In the genomic region with DNA sequence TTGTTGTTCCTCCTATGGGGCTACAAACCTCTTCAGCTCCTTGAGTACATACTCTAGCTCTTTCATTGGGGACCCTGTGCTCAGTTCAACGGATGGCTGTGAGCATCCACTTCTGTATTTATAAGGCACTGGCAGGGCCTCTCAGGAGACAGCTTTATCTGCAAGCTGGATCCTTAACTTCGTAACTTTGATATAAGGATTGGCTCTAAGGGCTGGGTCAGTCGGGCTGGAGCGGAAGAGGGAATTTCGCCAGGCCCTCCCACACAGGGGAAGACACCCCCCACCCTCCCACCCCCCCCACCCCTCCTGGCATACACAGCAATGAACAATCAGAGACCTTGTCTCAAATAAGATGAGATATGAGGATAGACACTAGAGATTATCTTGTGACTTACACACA, we compare ENCODE assay signal across 8 mouse cellular contexts.
DNase-seq lines count a peak whose midpoint lies in the region; ATAC-seq and TF ChIP-seq lines count a peak whose summit lies in the region.

No protein-coding gene starts in this region.

- H3K4me2 ChIP-seq in hindbrain, embryonic 16.5 days (ENCODE audit: low read length) = no peak overlapping the region

- 81% methylated on average over 5 of the region's 5 CpGs for WGBS in hindbrain, embryonic 10.5 days
- WGBS in hindbrain, embryonic 16.5 days = 97% methylated on average over 5 of the region's 5 CpGs
- WGBS in spleen, adult 2 months = 76% methylated on average over 5 of the region's 5 CpGs

- no peak overlapping the region for H3K27ac ChIP-seq in hindbrain, embryonic 10.5 days
- H3K27ac ChIP-seq in hindbrain, embryonic 16.5 days (ENCODE audit: low read depth, low read length) = no peak overlapping the region
- no peak overlapping the region for H3K27ac ChIP-seq in spleen, adult 2 months (ENCODE audit: insufficient read depth, low read length)

- TF ChIP-seq CTCF in spleen, adult 2 months (IDR thresholded peaks at IDR 0.05; ENCODE audit: extremely low read depth, insufficient read depth, insufficient read length, insufficient replicate concordance) = no peak

- TF ChIP-seq POLR2A in spleen, adult 2 months (IDR thresholded peaks at IDR 0.05; ENCODE audit: low read depth, low read length) = no peak

- no peaks in the 10 kb centered on the region for H3K4me1 ChIP-seq in hindbrain, embryonic 10.5 days (replicated peaks)
- no peaks in the 10 kb centered on the region for H3K4me1 ChIP-seq in hindbrain, embryonic 16.5 days (ENCODE audit: control insufficient read depth, insufficient read depth, low read depth, low read length)
- H3K4me1 ChIP-seq in spleen, adult 2 months (ENCODE audit: control insufficient read depth, insufficient read depth, insufficient read length) = no peaks in the 10 kb centered on the region

- no peak overlapping the region for H3K4me3 ChIP-seq in hindbrain, embryonic 10.5 days
- H3K4me3 ChIP-seq in hindbrain, embryonic 16.5 days (ENCODE audit: low read length) = no peak overlapping the region
- no peak overlapping the region for H3K4me3 ChIP-seq in spleen, adult 2 months (ENCODE audit: extremely low read depth, insufficient read depth, insufficient read length)

- H3K9ac ChIP-seq in hindbrain, embryonic 16.5 days (ENCODE audit: low read depth, low read length) = no peak overlapping the region

- H3K36me3 ChIP-seq in hindbrain, embryonic 10.5 days = no peaks in the 10 kb centered on the region
- H3K36me3 ChIP-seq in hindbrain, embryonic 16.5 days (ENCODE audit: control insufficient read depth, insufficient read depth, low read length) = no peaks in the 10 kb centered on the region
- no peaks in the 10 kb centered on the region for H3K36me3 ChIP-seq in spleen, adult 2 months (ENCODE audit: control insufficient read depth, insufficient read depth, low read length)

- H3K27me3 ChIP-seq in hindbrain, embryonic 10.5 days (ENCODE audit: insufficient read depth, poor library complexity, severe bottlenecking) = no peaks in the 10 kb centered on the region
- H3K27me3 ChIP-seq in hindbrain, embryonic 16.5 days (replicated peaks; ENCODE audit: control insufficient read depth, insufficient read depth, low read length) = no peaks in the 10 kb centered on the region
- H3K27me3 ChIP-seq in spleen, adult 2 months (ENCODE audit: control insufficient read depth, insufficient read depth, low read length) = no peaks in the 10 kb centered on the region

- peak; percentile 16 for DNase-seq in hindbrain, embryonic 10.5 days (ENCODE audit: low spot score)
- DNase-seq in spleen, adult 2 months (ENCODE audit: low read depth in 1 of 2, low spot score in 2 of 2) = peak; percentile 10 to 47
- DNase-seq in spleen, adult 12 weeks (ENCODE audit: low spot score) = no peak
- DNase-seq in adrenal gland, postnatal 25 days = peak; percentile 33
- DNase-seq in thymus, postnatal 14 days = peak; percentile 30

- no peak for ATAC-seq in hindbrain, embryonic 16.5 days
- peak; percentile 65 to 71; a peak in 2 of 4 replicates for ATAC-seq in hematopoietic stem cell, adult 5-6 weeks (replicated peaks in 1 of 2; ENCODE audit: insufficient read depth in 1 of 2, low FRiP score in 2 of 2, low TSS enrichment in 1 of 2, low read depth in 1 of 2, poor library complexity in 2 of 2, severe bottlenecking in 2 of 2)
- no peak for ATAC-seq in frontal cortex, adult (ENCODE audit: low TSS enrichment)

- no peaks in the 10 kb centered on the region for H3K9me3 ChIP-seq in hindbrain, embryonic 10.5 days
- no peaks in the 10 kb centered on the region for H3K9me3 ChIP-seq in hindbrain, embryonic 16.5 days (ENCODE audit: control insufficient read depth, low read length)

Comparison
In these comparisons a context has a peak if more than half of its experiments do, and no peak if none do; other contexts are left out.
1. ATAC-seq: peak in hematopoietic stem cell, adult 5-6 weeks (2 of 2); none in hindbrain, embryonic 16.5 days (single experiment) and frontal cortex, adult (single experiment).